Comparison of ENCODE assay signal across 8 mouse cellular contexts in the genomic region with DNA sequence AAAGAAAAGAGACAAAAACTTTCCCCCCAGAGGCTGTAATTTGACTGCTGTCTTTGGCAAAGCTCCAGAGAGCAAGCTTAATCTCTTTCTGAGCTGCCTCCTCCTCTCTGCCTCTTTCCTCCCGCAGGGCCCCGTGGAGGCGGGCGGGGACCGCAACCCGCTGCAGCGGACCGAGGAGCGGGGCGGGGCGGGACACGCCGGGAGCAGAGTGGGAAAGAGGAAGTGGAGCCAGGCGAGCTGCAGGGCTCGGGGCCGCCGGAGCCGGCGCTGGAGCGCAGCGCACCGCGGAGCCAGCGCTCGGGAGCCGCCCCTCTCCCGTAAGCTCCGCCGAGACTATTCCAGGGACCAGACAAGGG. TPM values are rescaled to one million over a fixed set of nuclear protein-coding genes. Genes with fewer than 3 reads are reported as not detected.
DNase-seq lines count a peak whose midpoint lies in the region; ATAC-seq lines count a peak whose summit lies in the region.

TSS of gene Plekhg1 (plus strand) at position 217 of the 356 bp plus-strand sequence.

- peak within 1 kb of the TSS; percentile 90 for H3K9ac ChIP-seq in heart, embryonic 13.5 days
- peak within 1 kb of the TSS; percentile 42 for H3K9ac ChIP-seq in liver, embryonic 12.5 days
- H3K9ac ChIP-seq in stomach, embryonic 16.5 days (ENCODE audit: low read length): peak within 1 kb of the TSS; percentile 86

- WGBS in forebrain, embryonic 10.5 days: under 1% methylated on average over 21 of the region's 29 CpGs
- 0% methylated on average over 15 of the region's 29 CpGs for WGBS in heart, embryonic 13.5 days
- under 1% methylated on average over 29 of the region's 29 CpGs for WGBS in liver, embryonic 12.5 days (ENCODE audit: insufficient replicate concordance)
- 0% methylated on average over 29 of the region's 29 CpGs for WGBS in stomach, embryonic 16.5 days

- peak within 1 kb of the TSS; percentile 99 for H3K4me2 ChIP-seq in heart, embryonic 13.5 days
- H3K4me2 ChIP-seq in liver, embryonic 12.5 days: peak within 1 kb of the TSS; percentile 69
- peak within 1 kb of the TSS; percentile 87 for H3K4me2 ChIP-seq in stomach, embryonic 16.5 days (ENCODE audit: low read depth, low read length)

- peak within 1 kb of the TSS; percentile 90 for H3K27ac ChIP-seq in forebrain, embryonic 10.5 days
- H3K27ac ChIP-seq in heart, embryonic 13.5 days (replicated peaks): peak within 1 kb of the TSS; percentile 90
- peak within 1 kb of the TSS; percentile 59 for H3K27ac ChIP-seq in liver, embryonic 12.5 days
- H3K27ac ChIP-seq in stomach, embryonic 16.5 days (ENCODE audit: low read length): peak within 1 kb of the TSS; percentile 93

- no peaks in the 10 kb centered on the region for H3K4me1 ChIP-seq in erythroblast, embryonic 14.5 days (ENCODE audit: control insufficient read depth)
- H3K4me1 ChIP-seq in forebrain, embryonic 10.5 days: peaks cover 27% of the 10 kb centered on the region
- peaks cover 15% of the 10 kb centered on the region; the same call in 1 of the 2 replicates for H3K4me1 ChIP-seq in heart, embryonic 13.5 days
- no peaks in the 10 kb centered on the region for H3K4me1 ChIP-seq in liver, embryonic 12.5 days
- 0 out of 2 replicates have a peak, but pooled peaks cover 4% of the 10 kb centered on the region for H3K4me1 ChIP-seq in stomach, embryonic 16.5 days (ENCODE audit: control insufficient read depth, insufficient read depth, low read length)

- ATAC-seq in erythroblast, adult 5-6 weeks (replicated peaks; ENCODE audit: low FRiP score, poor library complexity, severe bottlenecking): no peak
- ATAC-seq in heart, embryonic 13.5 days (ENCODE audit: extremely low read depth, insufficient number of reproducible peaks, low FRiP score, low TSS enrichment): peak; percentile 70
- peak; percentile 70 for ATAC-seq in liver, embryonic 12.5 days
- peak; percentile 55 for ATAC-seq in monocyte, adult 5-6 weeks (replicated peaks; ENCODE audit: insufficient number of reproducible peaks, low FRiP score, low TSS enrichment, poor library complexity, severe bottlenecking)
- ATAC-seq in stomach, embryonic 16.5 days (ENCODE audit: insufficient read depth, low FRiP score): peak; percentile 94

- H3K36me3 ChIP-seq in erythroblast, embryonic 14.5 days (ENCODE audit: control insufficient read depth): no peaks in the 10 kb centered on the region
- H3K36me3 ChIP-seq in forebrain, embryonic 10.5 days (replicated peaks): no peaks in the 10 kb centered on the region
- peaks cover 5% of the 10 kb centered on the region; the same call in 1 of the 2 replicates for H3K36me3 ChIP-seq in heart, embryonic 13.5 days
- H3K36me3 ChIP-seq in liver, embryonic 12.5 days: no peaks in the 10 kb centered on the region
- no peaks in the 10 kb centered on the region for H3K36me3 ChIP-seq in stomach, embryonic 16.5 days (ENCODE audit: control insufficient read depth, insufficient read depth, low read length)

- H3K9me3 ChIP-seq in erythroblast, embryonic 14.5 days (ENCODE audit: control insufficient read depth, low read length): no peaks in the 10 kb centered on the region
- no peaks in the 10 kb centered on the region for H3K9me3 ChIP-seq in forebrain, embryonic 10.5 days
- H3K9me3 ChIP-seq in heart, embryonic 13.5 days: no peaks in the 10 kb centered on the region
- no peaks in the 10 kb centered on the region for H3K9me3 ChIP-seq in liver, embryonic 12.5 days (replicated peaks)
- H3K9me3 ChIP-seq in stomach, embryonic 16.5 days (replicated peaks; ENCODE audit: control insufficient read depth, low read length): no peaks in the 10 kb centered on the region

- peaks cover 31% of the 10 kb centered on the region for H3K27me3 ChIP-seq in erythroblast, embryonic 14.5 days (ENCODE audit: control insufficient read depth)
- H3K27me3 ChIP-seq in forebrain, embryonic 10.5 days (ENCODE audit: poor library complexity, severe bottlenecking): peaks cover 11% of the 10 kb centered on the region; the same call in 1 of the 2 replicates
- peaks cover 7% of the 10 kb centered on the region; the same call in 1 of the 2 replicates for H3K27me3 ChIP-seq in heart, embryonic 13.5 days (replicated peaks)
- H3K27me3 ChIP-seq in liver, embryonic 12.5 days (replicated peaks): peaks cover 32% of the 10 kb centered on the region
- no peaks in the 10 kb centered on the region for H3K27me3 ChIP-seq in stomach, embryonic 16.5 days (ENCODE audit: control insufficient read depth, insufficient read depth, low read length)

- no peak for DNase-seq in forebrain, embryonic 10.5 days (ENCODE audit: extremely low spot score, low spot score)
- peak; percentile 92 for DNase-seq in kidney, postnatal 10 days

- peak within 1 kb of the TSS; percentile 42 for H3K4me3 ChIP-seq in erythroblast, embryonic 14.5 days (replicated peaks)
- H3K4me3 ChIP-seq in forebrain, embryonic 10.5 days: peak within 1 kb of the TSS; percentile 76
- peak within 1 kb of the TSS; percentile 80 for H3K4me3 ChIP-seq in heart, embryonic 13.5 days
- H3K4me3 ChIP-seq in liver, embryonic 12.5 days: peak within 1 kb of the TSS; percentile 56
- peak within 1 kb of the TSS; percentile 78 for H3K4me3 ChIP-seq in stomach, embryonic 16.5 days (replicated peaks; ENCODE audit: low read length)

RNA-seq across cellular contexts. Expression of gene Plekhg1, which starts in this region (rescaled TPM):
- polyA plus RNA-seq in erythroblast, embryonic 14.5 days (2012): not detected in 2 replicates
- 2.5 and 2.7 TPM in 2 replicates for total RNA-seq in erythroblast, adult 5-6 weeks (2015; ENCODE audit: low replicate concordance)
- 0.42 and 2.0 TPM in 2 replicates for total RNA-seq in erythroblast, adult 5-6 weeks (2017; ENCODE audit: low replicate concordance)
- polyA plus RNA-seq in forebrain, embryonic 10.5 days (2016; fragmentation: Nextera tagmentation; extraction: Ambion mirVana): 12.0 and 12.9 TPM in 2 replicates
- polyA plus RNA-seq in heart, embryonic 13.5 days (2015; fragmentation: Nextera tagmentation; extraction: Ambion mirVana): 5.9 and 7.4 TPM in 2 replicates
- 2.1 and 3.2 TPM in 2 replicates for polyA plus RNA-seq in liver, embryonic 12.5 days (2016; fragmentation: Nextera tagmentation; extraction: Ambion mirVana)
- total RNA-seq in monocyte, adult 5-6 weeks (2017): 10.9 to 19.2 TPM (median 11.8 TPM) in 3 replicates
- 11.7 and 14.0 TPM in 2 replicates for polyA plus RNA-seq in stomach, embryonic 16.5 days (2015; fragmentation: Nextera tagmentation; extraction: Ambion mirVana)
